Mouse (Mus musculus) liver, embryonic 14.5 days (tissue): ENCODE measurements around the gene Zfp37.
A peak's percentile ranks its signal among the peaks of the same experiment; 100 is the strongest.

Experiments used
- CTCF ChIP-seq: IDR thresholded peaks from 2 replicates; pipeline ENCODE4 v1.5.1; 2016; ENCODE audit warnings: antibody characterized with exemption, low read depth, control low read depth
- EP300 ChIP-seq: IDR thresholded peaks from 2 replicates; pipeline ENCODE4 v1.6.1; 2016; ENCODE audit warnings: antibody characterized with exemption, low read depth

GRCm38 (mm10) chr4:62277222-62277621, 46.4 kb upstream of the Zfp37 start:
- TF ChIP-seq CTCF (peak; percentile 42; the same call in 1 of the 2 replicates), EP300 (no peak)
